Mouse (Mus musculus): ENCODE data around the gene Tnrc6c. TPM values are rescaled to one million over a fixed set of nuclear protein-coding genes. Genes with fewer than 3 reads are reported as not detected.

The Tnrc6c gene
- polyA plus RNA-seq, 1 experiment, result 28.1 TPM

DNA sequence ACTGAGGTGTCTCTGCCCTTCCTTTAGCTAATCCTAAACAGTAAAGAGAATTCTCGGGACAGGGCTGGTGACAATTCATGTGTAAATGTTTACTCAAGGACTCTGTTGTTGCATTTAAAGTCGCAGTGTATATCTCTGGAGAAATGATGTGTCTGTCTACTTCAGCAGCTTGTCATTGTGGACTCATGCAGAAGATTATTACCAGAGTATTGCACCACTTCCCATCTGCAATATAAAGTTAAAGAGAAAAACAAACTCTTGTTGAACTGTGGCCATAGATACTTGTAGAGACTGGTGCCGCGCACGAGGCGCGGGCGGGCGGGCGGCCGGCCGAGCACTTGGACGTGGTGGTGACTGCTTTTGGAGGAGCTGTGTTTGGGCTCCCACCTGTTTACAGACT lies 107.7 kb downstream of the Tnrc6c start:
- no peak for TF ChIP-seq GATA1 (IDR thresholded peaks at IDR 0.05; ENCODE audit: low read length)

DNA sequence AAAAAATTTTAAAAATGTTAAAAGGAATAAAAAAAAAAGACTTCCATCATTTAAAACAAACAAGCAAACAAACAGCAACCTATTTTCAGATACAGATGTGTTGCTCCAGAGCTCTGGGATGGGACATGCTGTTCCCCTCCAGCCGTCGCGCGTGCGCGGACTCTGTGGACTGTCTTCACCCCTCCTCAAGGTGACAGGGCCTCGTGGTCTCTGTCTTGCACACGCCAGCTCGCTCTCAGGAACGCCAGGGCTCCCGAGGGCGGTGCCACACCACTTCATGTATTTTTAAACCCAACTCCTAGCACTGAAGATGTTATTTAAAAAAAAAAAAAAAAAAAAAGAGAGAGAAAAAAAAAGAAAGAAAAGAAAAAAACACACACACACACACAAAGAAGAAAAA lies 108.2 kb downstream of the Tnrc6c start:
- TF ChIP-seq GATA1 (IDR thresholded peaks at IDR 0.05; ENCODE audit: low read length), result no peak

DNA sequence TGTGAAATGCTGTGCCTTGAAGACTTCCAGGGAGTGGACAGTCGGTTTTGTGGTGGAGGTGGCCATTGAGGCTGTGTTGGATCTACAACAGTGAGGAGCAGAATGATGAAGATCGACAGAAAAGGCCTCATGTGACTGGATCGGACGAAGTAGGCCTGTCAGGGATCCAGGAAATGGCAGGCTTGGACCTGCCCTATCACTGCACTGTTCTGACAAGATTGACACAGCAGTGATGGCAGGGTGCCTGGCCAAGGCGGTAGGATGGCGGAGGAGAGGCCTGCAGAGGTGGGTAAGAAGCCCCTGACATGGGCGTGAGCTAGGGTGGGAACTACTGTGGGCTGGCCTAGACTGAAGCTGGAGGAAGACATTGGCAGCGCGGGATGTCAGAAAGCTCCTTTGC lies 110.2 kb downstream of the Tnrc6c start:
- no peak for TF ChIP-seq GATA1 (IDR thresholded peaks at IDR 0.05; ENCODE audit: low read length)

DNA sequence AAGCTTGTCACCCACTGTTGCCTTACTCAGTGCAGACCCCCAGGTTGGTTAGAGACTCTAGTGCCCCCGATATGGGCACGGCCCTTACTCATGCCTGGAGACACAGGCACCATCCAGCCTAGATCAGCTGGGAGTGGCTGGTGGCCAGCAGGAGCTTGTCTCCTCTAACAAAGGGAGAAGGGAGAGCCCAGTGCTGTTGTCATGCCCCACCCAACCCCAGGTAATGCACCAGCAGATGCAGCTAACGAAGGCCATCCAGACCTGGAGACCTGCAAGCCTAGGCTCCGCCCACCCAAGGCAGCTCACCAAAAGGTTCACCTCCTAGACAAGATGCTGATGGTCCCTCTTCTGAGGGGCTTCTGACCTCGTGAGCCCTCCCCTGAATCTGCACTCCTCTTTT lies 111.3 kb downstream of the Tnrc6c start:
- no peak for TF ChIP-seq GATA1 (IDR thresholded peaks at IDR 0.05; ENCODE audit: low read length)

DNA sequence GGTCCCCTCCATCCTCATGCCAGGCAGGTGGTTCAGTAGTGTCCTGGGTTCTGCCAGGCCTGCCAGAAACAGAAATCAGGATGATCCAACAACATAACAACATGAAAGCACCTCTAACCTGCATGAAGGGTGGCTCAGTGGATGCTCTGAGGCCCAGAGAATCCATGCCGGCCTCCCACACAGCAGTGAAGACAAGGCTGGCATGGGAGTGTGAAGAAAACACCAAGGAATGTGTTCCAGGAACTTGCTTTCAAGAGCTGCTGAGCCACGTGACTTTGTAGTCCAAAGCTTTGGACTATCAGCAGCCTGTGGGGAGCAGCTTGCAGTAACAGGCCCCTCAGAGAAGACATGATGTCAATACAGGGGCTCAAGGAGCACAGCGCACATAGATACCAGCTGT lies 112.2 kb downstream of the Tnrc6c start:
- TF ChIP-seq GATA1 (IDR thresholded peaks at IDR 0.05; ENCODE audit: low read length), result no peak

DNA sequence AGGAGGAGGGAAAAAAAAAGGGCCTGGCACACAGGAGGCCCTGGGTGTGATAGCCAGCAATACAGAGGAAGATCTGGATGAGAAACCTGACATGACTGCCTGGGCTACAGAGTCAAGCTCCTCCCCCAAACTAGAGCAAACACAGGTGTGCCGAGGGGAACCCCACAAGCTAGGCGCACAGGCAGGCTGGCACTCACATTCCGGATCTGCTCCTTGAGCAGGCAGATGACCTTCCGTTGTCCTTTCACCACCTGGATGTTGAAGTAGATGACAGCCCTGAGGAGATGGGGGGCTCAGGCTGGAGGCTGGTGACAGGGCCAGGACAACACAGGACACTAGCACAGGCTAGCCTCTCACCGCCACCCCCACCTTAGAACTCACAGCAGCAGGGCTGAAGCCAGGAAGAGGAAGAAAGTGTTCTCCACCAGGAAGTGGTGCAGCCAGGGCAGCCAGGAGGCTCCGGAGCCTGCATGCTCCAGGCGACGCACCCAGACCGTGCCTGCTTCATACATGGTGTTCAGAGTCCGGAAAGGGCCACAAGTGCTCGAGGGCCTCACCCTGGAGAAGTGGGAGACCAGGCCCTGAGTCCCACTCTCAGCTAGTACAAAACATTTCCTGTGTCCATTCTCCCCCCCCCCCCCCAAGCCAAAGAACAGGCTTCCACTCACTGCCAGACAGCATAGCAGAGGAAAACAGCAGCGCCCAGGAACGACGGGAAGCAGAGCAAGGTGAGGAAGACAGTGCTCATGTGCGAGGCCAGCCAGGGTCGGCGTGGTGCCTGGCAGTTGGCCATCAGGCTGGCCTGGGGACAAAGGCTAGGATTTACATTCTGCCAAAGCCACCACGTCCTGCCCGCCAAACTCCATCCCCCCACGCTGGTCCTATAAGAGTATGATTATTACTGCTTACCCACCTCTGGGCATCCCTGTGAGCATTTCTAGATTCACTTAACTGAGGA lies 114.9 kb downstream of the Tnrc6c start:
- no peak for TF ChIP-seq GATA1 (IDR thresholded peaks at IDR 0.05; ENCODE audit: low read length)

DNA sequence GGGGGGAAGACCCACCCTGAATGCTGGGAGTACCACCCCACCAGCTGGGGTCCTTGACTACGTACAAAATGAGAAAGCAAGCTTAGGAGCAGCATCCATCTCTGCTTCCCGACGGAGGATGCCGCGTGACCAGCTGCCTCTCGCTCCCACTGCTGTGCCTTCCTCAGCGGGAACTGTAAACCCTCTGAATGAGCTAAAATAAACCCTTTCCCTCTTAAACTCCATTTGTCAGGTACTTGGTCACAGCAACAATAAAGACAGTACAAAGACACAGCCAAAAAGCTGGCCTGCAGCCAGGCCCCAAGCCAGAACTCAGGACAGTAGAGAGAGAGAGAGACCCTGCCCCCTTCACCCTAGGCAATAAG lies 115.6 kb downstream of the Tnrc6c start:
- TF ChIP-seq GATA1 (IDR thresholded peaks at IDR 0.05; ENCODE audit: low read length), result no peak

DNA sequence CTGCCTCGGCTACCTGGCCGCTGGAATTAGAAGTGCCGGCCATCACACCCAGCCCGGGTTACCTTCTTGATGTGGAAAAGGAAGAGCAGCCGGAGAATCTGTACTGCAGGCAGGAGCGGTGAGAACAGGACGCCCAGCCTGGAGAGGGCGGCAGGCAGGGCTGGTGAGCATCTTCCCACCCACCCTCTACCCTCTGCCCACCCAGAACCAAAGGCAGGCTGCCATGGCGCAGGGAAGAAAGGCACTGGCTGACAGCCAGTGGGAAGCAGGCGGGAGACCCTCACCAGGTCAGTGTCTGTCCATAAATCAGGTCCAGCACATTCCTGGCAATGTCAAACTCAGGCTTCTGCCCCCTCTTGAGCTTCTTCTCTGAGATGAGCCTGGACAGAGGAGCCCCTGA lies 116.3 kb downstream of the Tnrc6c start:
- TF ChIP-seq GATA1 (IDR thresholded peaks at IDR 0.05; ENCODE audit: low read length), result no peak

DNA sequence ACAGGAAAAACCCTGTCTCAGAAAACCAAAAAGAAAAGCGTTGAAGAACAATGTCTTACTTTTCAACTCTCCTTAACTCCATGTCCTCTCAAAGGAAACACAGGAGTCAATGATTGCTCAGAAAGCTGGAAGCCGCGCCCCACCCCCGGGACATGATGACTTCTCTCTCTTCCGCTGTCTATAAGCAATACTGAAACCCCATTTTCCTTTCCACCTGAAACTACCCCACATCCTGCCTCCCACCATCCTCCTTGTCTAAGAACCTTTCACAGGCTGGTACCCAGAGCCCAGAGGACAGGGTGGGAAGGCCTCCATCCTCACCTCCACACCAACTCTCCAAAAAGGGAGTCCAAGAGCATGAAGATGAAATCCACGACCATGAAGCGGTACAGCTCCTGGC lies 118.3 kb downstream of the Tnrc6c start:
- no peak for TF ChIP-seq GATA1 (IDR thresholded peaks at IDR 0.05; ENCODE audit: low read length)

DNA sequence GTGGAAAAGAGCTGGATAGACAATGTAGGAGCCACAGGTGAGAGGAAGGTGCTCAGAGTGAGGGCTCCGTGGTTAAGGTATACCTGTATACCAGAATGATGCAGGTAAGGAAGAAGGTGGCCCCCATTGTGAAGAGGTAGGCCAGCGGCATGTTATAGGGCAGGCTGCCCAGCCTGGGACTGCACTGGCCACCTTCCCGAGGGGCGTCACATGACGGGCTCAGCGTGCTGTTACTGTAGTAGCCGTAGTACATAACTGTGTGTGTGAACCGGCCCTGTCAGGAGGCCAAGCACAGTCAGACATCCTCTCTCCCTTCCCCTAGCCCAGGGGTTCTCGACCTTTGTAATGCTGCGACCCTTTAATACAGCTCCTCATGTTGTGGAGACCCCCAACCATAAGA lies 120.8 kb downstream of the Tnrc6c start:
- no peak for TF ChIP-seq GATA1 (IDR thresholded peaks at IDR 0.05; ENCODE audit: low read length)

DNA sequence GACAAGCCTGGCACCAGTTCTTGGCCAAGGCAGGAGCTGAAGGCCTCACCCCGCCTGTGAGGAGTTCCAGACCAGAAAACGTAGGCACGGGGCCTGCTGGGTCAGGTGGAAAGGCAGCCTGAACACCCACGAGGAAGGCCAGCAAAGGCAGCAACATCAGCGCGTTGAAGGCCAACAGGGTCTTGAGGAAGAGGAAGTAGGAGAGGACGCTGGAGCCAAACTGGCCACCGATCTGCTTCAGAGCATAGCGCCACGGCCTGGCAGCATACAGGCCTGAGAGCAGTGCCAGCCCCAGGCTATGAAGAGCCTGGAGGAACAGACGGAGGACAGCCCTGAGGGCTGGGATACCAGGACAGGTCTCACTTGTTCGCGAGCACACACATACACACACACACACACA lies 121.5 kb downstream of the Tnrc6c start:
- no peak for TF ChIP-seq GATA1 (IDR thresholded peaks at IDR 0.05; ENCODE audit: low read length)

DNA sequence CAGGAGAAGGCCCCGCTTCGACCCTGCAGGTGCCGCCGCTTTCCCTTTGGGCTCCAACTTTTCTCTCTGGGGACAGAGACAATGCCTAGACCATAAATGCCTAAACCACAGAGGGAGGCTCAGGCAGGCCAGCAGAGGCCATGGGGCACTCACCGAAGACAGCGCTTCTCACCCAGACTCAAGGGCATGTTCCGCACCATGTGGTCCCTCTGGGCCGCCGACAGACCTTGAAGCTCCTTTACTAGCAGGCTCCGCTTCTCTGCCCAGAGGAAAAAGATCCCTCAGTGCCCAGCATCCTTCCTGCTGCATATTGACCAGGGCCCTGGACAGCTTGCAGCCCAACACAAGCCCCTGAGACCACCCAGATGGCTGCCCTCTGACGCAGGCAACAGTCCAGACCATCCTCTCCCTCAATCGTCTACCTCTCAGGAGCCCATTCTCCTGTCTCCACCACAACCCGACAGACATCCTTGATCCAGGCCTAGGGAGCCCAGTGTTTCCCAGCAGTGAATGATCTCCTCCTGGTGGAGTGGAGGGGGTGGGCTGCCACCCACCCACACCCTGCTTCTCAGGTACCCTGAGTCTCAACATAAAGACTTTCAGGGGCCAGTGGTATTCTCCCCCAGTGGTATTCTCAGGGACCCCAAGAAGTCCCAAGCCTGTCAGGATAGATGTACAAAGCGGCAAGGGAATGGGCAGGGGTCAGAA lies 122.2 kb downstream of the Tnrc6c start:
- no peak for TF ChIP-seq GATA1 (IDR thresholded peaks at IDR 0.05; ENCODE audit: low read length)

DNA sequence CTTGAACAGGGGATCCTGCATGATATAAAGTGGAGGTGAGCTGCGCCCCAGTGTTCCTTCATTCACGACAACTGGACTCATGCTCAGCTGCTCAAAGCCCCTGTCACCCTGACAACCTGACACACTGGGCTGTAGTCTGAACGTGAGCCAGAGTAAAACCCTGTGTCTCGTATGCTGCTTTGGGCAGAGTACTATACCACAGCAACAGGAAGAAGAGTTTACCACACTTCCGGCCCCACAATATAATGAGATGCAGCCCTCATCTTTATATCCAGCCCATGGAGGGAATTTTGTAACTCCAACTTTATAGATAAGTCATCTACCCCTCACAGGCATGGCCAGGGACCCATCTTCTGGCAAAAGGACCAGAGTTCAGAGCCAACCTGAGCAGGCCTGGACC lies 123.0 kb downstream of the Tnrc6c start:
- TF ChIP-seq GATA1 (IDR thresholded peaks at IDR 0.05; ENCODE audit: low read length), result no peak

DNA sequence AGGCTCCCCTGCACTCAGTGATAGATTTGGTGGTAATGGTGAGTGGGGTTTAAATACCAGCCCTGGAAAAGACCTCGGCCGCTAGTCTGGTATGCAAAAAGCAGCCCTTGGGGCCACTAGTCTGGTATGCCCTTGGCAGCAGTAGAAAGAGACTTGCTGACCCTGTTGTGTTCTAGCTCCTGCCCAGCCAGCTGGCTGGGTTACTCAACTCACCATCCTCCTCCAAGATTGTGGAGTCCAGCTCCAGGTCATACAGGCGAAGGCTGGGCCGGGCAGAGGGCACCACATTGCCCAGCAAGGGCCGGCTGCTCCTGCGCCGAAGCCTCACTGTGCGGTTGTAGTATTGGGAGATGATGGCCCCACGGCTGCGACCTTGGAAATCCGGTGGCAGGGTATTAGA lies 123.9 kb downstream of the Tnrc6c start:
- TF ChIP-seq GATA1 (IDR thresholded peaks at IDR 0.05; ENCODE audit: low read length), result no peak

DNA sequence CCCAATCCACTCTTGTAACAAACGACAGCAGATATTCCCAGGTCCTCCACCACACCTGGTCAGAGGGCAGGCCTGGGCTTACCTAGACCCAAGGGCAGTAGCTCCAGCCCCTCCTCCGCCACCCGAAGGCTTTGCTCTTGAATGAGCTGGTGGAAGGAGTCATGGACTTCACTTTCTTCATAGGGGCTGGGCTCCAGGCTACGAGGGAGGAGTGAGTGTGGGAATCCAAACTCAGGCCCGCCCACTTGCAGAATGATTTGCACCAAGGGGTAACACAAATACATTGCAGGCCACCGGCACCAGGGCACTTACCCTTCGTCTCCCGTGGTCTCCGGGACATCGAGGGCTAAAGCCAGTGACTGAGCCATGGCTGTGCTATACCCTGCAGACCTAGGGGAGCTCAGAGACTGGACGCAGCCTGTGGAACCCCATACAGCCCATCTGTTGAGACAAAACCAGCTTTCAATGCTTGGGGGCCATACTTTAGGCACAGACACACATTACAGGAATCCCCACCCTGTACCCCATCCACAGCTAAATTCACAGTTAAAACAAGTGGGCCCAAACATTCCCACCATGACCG lies 124.9 kb downstream of the Tnrc6c start:
- no peak for TF ChIP-seq GATA1 (IDR thresholded peaks at IDR 0.05; ENCODE audit: low read length)

DNA sequence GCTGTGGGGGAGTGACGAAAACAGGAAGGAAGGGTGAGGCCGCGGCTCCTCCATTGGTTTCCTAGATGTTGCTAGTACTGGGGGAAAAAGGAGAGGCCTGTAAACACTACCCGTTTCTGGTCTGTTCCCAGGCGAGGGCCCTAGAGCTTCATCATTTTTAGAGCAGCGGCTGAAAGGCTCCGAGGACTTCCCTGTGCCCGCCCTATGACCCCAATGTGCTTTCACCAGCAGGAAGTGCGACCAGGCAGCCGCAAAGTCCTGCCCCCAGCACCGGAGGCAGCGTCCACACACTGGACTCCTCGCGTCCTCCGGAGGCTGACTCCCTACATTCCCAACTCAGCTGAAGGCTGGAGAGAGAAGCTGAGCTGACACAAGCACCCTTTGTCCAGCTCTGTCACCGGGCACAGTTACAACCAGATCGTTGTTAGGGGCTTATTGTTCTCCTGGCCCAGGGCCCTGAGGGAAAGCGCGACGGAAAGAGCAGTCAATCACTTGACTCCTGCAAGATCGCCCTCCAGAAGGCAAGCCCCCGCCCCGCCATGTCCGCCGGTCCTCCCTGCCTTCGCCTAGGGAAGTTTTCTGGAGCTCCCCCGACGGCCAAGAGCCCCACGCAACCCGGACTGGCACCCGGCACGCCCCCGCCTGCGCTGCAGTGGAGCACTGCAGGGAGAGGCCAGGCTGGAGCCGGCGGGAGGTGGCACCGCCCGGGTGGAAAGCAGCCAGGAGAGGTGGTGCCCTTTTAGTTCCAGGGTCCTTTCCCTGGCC lies 125.5 kb downstream of the Tnrc6c start:
- no peak for TF ChIP-seq GATA1 (IDR thresholded peaks at IDR 0.05; ENCODE audit: low read length)
